Mouse (Mus musculus): ENCODE data around the gene Phox2a. TPM values are rescaled to one million over a fixed set of nuclear protein-coding genes. Genes with fewer than 3 reads are reported as not detected.

The Phox2a gene
- polyA plus RNA-seq, 1 experiment from 2014 or later, result 1.5 TPM

GRCm38 (mm10) chr7:101853816-101854215 lies 35.7 kb downstream of the Phox2a start:
- Histone ChIP-seq H3K27ac (replicated peaks; ENCODE audit: low read depth, low read length) (no peak overlapping the region), H3K9ac (ENCODE audit: low read depth, low read length) (no peak overlapping the region), H3K9me3 (ENCODE audit: control insufficient read depth, low read length) (no peaks in the 10 kb centered on the region), H3K4me2 (ENCODE audit: low read depth, low read length) (no peak overlapping the region), H3K4me3 (ENCODE audit: low read depth, low read length) (no peak overlapping the region), H3K27me3 (replicated peaks; ENCODE audit: control insufficient read depth, insufficient read depth, low read length) (no peaks in the 10 kb centered on the region), H3K4me1 (ENCODE audit: control insufficient read depth, insufficient read depth, low read length) (no peaks in the 10 kb centered on the region), H3K36me3 (ENCODE audit: control insufficient read depth, insufficient read depth, low read length) (no peaks in the 10 kb centered on the region)
- 81% methylated on average over 2 of the region's 2 CpGs for WGBS
- DNase-seq (ENCODE audit: low spot score) (no peak), ATAC-seq (ENCODE audit: low read depth) (no peak)

- H3K4me1 ChIP-seq (ENCODE audit: control insufficient read depth, insufficient read depth, low read length), result no peaks in the 10 kb centered on the region
- DNase-seq (ENCODE audit: low spot score) (no peak), ATAC-seq (ENCODE audit: low read depth) (no peak)
- no peaks in the 10 kb centered on the region for H3K27me3 ChIP-seq (replicated peaks; ENCODE audit: control insufficient read depth, insufficient read depth, low read length)
- H3K36me3 ChIP-seq (ENCODE audit: control insufficient read depth, insufficient read depth, low read length), result no peaks in the 10 kb centered on the region
- WGBS, result 80% methylated on average over 4 of the region's 4 CpGs
- H3K4me2 ChIP-seq (ENCODE audit: low read depth, low read length), result no peak within 1 kb of the TSS
- H3K9me3 ChIP-seq (ENCODE audit: control insufficient read depth, low read length), result no peaks in the 10 kb centered on the region
- no peak within 1 kb of the TSS for H3K4me3 ChIP-seq (ENCODE audit: low read depth, low read length)
- no peak within 1 kb of the TSS for H3K9ac ChIP-seq (ENCODE audit: low read depth, low read length)
- H3K27ac ChIP-seq (replicated peaks; ENCODE audit: low read depth, low read length), result no peak within 1 kb of the TSS
Observed at GRCm38 (mm10) chr7:101857094-101857493, 39.0 kb downstream of the Phox2a start, which contains the start of gene Folr2. Folr2 (minus strand) TSS chr7:101857194.

DNA sequence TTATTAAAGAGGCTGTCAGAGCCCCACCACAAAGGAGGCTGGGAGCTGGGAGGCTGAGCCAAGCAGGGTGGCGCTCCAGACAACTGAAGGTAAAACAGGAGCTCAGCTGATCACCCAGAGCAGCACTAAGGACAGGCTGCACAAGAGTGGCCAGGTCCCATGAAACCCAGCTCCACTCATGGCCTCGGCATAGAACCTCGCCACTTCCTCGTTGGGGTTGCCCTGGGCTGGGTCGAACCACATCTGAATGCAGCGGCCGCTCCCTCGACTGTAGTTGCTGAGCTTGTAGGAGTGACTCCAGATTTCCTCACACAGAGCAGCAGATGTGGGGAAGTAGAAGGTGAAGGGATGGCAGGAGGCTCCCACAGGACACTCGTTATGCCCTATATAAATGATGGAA lies 40.2 kb downstream of the Phox2a start:
- Histone ChIP-seq H3K27me3 (replicated peaks; ENCODE audit: control insufficient read depth, insufficient read depth, low read length) (no peaks in the 10 kb centered on the region), H3K4me2 (ENCODE audit: low read depth, low read length) (no peak overlapping the region), H3K4me1 (ENCODE audit: control insufficient read depth, insufficient read depth, low read length) (no peaks in the 10 kb centered on the region), H3K27ac (replicated peaks; ENCODE audit: low read depth, low read length) (no peak overlapping the region), H3K9ac (ENCODE audit: low read depth, low read length) (no peak overlapping the region), H3K36me3 (ENCODE audit: control insufficient read depth, insufficient read depth, low read length) (no peaks in the 10 kb centered on the region), H3K9me3 (ENCODE audit: control insufficient read depth, low read length) (no peaks in the 10 kb centered on the region), H3K4me3 (ENCODE audit: low read depth, low read length) (no peak overlapping the region)
- no peak for DNase-seq (ENCODE audit: low spot score)
- ATAC-seq (ENCODE audit: low read depth), result no peak
- WGBS, result 59% methylated on average over 9 of the region's 9 CpGs

DNA sequence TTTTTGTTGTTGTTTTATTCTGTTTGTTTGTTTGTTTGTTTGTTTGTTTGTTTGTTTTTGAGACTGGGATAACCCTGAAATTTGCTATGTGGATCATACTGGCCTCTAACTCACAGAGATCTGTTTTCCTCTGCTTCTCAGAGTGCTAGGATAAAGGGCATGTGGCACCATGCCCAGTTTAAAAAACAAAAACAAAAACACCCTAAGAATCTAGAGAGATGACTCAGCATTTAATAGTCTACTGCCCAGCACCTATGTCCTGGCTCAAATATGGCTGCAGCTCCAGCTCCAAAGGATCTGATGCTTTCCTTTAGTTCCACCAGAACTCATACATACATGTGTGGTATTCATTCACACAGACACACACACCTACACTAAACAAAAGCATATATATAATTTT lies 42.9 kb downstream of the Phox2a start:
- Histone ChIP-seq H3K36me3 (ENCODE audit: control insufficient read depth, insufficient read depth, low read length) (no peaks in the 10 kb centered on the region), H3K27me3 (replicated peaks; ENCODE audit: control insufficient read depth, insufficient read depth, low read length) (no peaks in the 10 kb centered on the region)

GRCm38 (mm10) chr7:101862291-101862690 lies 44.2 kb downstream of the Phox2a start:
- Histone ChIP-seq H3K4me3 (ENCODE audit: low read depth, low read length) (no peak overlapping the region), H3K36me3 (ENCODE audit: control insufficient read depth, insufficient read depth, low read length) (no peaks in the 10 kb centered on the region), H3K27ac (replicated peaks; ENCODE audit: low read depth, low read length) (no peak overlapping the region), H3K9me3 (ENCODE audit: control insufficient read depth, low read length) (no peaks in the 10 kb centered on the region), H3K27me3 (replicated peaks; ENCODE audit: control insufficient read depth, insufficient read depth, low read length) (no peaks in the 10 kb centered on the region), H3K4me1 (ENCODE audit: control insufficient read depth, insufficient read depth, low read length) (no peaks in the 10 kb centered on the region), H3K4me2 (ENCODE audit: low read depth, low read length) (no peak overlapping the region), H3K9ac (ENCODE audit: low read depth, low read length) (no peak overlapping the region)
- no peak for ATAC-seq (ENCODE audit: low read depth)
- no peak for DNase-seq (ENCODE audit: low spot score)
- WGBS, result 67% methylated on average over 3 of the region's 3 CpGs

More for the DNA sequence above, 42.9 kb downstream of the Phox2a start:
- DNase-seq (ENCODE audit: low spot score) (no peak), ATAC-seq (ENCODE audit: low read depth) (no peak)
- H3K27ac ChIP-seq (replicated peaks; ENCODE audit: low read depth, low read length), result no peak overlapping the region
- no peak overlapping the region for H3K9ac ChIP-seq (ENCODE audit: low read depth, low read length)
- no peaks in the 10 kb centered on the region for H3K4me1 ChIP-seq (ENCODE audit: control insufficient read depth, insufficient read depth, low read length)
- H3K4me3 ChIP-seq (ENCODE audit: low read depth, low read length), result no peak overlapping the region
- no peaks in the 10 kb centered on the region for H3K9me3 ChIP-seq (ENCODE audit: control insufficient read depth, low read length)
- H3K4me2 ChIP-seq (ENCODE audit: low read depth, low read length), result no peak overlapping the region

GRCm38 (mm10) chr7:101863415-101863814 lies 45.3 kb downstream of the Phox2a start, which contains the start of gene Anapc15:
Anapc15 (plus strand) TSS chr7:101863715.
- no peak within 1 kb of the TSS for H3K9ac ChIP-seq (ENCODE audit: low read depth, low read length)
- H3K36me3 ChIP-seq (ENCODE audit: control insufficient read depth, insufficient read depth, low read length), result no peaks in the 10 kb centered on the region
- no peaks in the 10 kb centered on the region for H3K27me3 ChIP-seq (replicated peaks; ENCODE audit: control insufficient read depth, insufficient read depth, low read length)
- H3K4me3 ChIP-seq (ENCODE audit: low read depth, low read length), result no peak within 1 kb of the TSS
- H3K4me1 ChIP-seq (ENCODE audit: control insufficient read depth, insufficient read depth, low read length), result no peaks in the 10 kb centered on the region
- ATAC-seq (ENCODE audit: low read depth) (no peak), DNase-seq (ENCODE audit: low spot score) (no peak)
- no peaks in the 10 kb centered on the region for H3K9me3 ChIP-seq (ENCODE audit: control insufficient read depth, low read length)
- H3K27ac ChIP-seq (replicated peaks; ENCODE audit: low read depth, low read length), result no peak within 1 kb of the TSS
- WGBS, result 60% methylated on average over 3 of the region's 3 CpGs
- H3K4me2 ChIP-seq (ENCODE audit: low read depth, low read length), result no peak within 1 kb of the TSS

DNA sequence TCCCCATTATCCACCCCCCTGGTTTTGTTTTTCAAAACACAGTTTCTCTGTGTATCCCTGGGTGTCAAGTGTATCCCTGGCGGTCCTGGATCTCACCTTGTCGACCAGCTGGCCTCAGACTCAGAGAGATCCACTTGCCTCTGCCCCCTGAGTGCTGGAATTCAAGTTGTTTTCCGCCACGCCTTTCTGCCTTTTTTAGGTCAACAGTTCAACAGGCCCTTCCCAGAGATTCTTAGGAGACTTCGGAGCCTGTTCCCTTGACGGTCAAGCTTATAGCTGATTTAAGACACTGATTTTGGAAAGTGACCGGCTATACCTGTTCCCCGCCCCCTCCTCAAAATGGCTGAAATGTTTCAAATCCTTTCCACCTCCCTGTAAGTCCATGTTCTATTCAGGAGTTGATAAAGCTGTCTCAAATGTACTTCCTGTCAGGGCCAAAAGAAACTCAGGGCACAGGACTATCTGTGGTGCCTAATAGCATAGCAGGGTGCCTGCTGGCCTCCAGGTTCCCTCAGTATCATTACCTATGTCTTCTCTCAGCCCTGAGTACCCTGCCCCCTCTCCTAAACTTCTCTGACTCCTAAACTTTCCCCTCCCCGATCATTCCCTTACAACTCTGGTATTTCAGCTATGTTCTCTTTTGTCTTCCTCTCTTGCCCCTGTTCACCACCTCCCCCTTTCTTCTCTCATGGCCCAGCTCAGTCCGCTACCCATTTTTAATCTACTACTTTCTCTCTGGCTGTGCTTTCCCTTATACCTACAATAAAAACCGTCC lies 48.6 kb downstream of the Phox2a start:
- H3K9me3 ChIP-seq (ENCODE audit: control insufficient read depth, low read length), result no peaks in the 10 kb centered on the region
- no peak overlapping the region for H3K4me3 ChIP-seq (ENCODE audit: low read depth, low read length)
- no peak overlapping the region for H3K9ac ChIP-seq (ENCODE audit: low read depth, low read length)
- WGBS, result 82% methylated on average over 11 of the region's 11 CpGs
- no peaks in the 10 kb centered on the region for H3K36me3 ChIP-seq (ENCODE audit: control insufficient read depth, insufficient read depth, low read length)
- DNase-seq (ENCODE audit: low spot score) (no peak), ATAC-seq (ENCODE audit: low read depth) (no peak)
- H3K4me1 ChIP-seq (ENCODE audit: control insufficient read depth, insufficient read depth, low read length), result no peaks in the 10 kb centered on the region
- H3K27me3 ChIP-seq (replicated peaks; ENCODE audit: control insufficient read depth, insufficient read depth, low read length), result no peaks in the 10 kb centered on the region
- no peak overlapping the region for H3K4me2 ChIP-seq (ENCODE audit: low read depth, low read length)
- H3K27ac ChIP-seq (replicated peaks; ENCODE audit: low read depth, low read length), result no peak overlapping the region

GRCm38 (mm10) chr7:101867482-101867881 lies 49.4 kb downstream of the Phox2a start:
- H3K36me3 ChIP-seq (ENCODE audit: control insufficient read depth, insufficient read depth, low read length), result no peaks in the 10 kb centered on the region
- no peak overlapping the region for H3K4me3 ChIP-seq (ENCODE audit: low read depth, low read length)
- 95% methylated on average over 4 of the region's 4 CpGs for WGBS
- no peaks in the 10 kb centered on the region for H3K9me3 ChIP-seq (ENCODE audit: control insufficient read depth, low read length)
- no peak overlapping the region for H3K4me2 ChIP-seq (ENCODE audit: low read depth, low read length)
- no peak overlapping the region for H3K9ac ChIP-seq (ENCODE audit: low read depth, low read length)
- ATAC-seq (ENCODE audit: low read depth) (no peak), DNase-seq (ENCODE audit: low spot score) (no peak)
- no peak overlapping the region for H3K27ac ChIP-seq (replicated peaks; ENCODE audit: low read depth, low read length)
- no peaks in the 10 kb centered on the region for H3K27me3 ChIP-seq (replicated peaks; ENCODE audit: control insufficient read depth, insufficient read depth, low read length)
- no peaks in the 10 kb centered on the region for H3K4me1 ChIP-seq (ENCODE audit: control insufficient read depth, insufficient read depth, low read length)
